Mouse (Mus musculus) thymus, postnatal 4 days (tissue): Measurements from ENCODE around the gene Zfp46.

Source experiments
- DNase-seq: peaks from one replicate; pipeline ENCODE4 v3.0.0; 2021

The Zfp46 gene

GRCm38 (mm10) chr4:136268912-136269311 is 15.6 kb upstream of the Zfp46 start:
- DNase-seq = no peak

DNA sequence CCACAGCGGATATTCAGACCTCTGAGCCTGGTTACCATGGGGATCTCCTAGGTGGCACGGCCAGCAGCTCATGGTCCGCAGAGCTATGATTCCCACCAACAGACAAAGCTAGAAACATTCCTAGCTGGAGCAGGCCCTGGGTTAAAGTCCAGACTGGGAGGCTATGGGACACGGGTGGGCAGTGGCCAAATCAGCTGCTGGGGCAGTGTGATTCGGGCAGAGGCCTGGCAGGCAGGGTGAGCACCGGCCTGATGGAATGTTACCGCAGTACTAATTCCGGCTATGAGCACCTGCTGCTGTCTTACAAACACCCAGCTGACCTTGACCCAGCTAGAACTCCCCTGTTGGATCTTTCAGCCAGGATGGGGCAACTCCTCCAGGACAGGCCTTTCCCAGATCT is 13.8 kb upstream of the Zfp46 start:
- DNase-seq = no peak

- DNase-seq = no peak
Measured at GRCm38 (mm10) chr4:136281097-136281496, 3.4 kb upstream of the Zfp46 start.

DNA sequence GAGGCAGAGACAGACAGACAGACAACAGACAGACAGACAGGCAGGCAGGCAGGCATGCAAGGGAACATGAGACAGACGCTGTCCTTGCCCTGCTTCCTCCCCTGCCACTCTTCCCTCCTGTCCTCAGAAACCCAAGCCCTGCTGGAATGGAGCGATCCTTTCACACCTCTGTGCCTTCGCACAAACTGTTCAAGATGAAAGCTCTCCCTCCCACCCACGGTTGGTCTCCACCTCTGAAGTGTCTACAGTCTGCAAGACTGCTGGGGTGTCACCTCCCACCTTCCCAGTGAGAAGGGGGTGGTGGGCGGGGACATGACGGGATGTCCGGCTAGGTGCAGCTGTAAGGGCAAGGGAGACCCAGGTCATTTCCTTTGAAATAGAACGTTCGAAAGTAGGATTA is 2.9 kb upstream of the Zfp46 start:
- no peak for DNase-seq

GRCm38 (mm10) chr4:136282621-136283480 is 1.6 kb upstream of the Zfp46 start:
- DNase-seq = no peak

DNA sequence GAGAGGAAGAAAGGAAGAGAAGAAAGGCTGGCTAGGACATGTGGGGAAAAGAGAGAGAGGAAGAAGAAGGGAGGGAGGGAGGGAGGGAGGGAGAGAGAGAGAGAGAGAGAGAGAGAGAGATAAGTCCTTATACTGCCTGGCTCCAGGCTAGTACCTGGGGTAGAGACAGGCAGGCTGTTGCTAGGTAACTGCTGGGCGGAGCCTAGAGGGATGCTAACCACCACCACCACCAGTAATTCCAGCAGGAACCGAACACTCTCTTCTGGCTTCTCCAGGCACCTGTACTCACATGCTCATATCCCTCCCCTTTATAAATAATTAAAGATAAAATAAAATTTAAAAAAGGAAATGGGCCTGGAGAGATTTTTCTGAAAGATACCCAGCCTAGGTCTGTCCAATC is 700 bp upstream of the Zfp46 start:
- no peak for DNase-seq

DNA sequence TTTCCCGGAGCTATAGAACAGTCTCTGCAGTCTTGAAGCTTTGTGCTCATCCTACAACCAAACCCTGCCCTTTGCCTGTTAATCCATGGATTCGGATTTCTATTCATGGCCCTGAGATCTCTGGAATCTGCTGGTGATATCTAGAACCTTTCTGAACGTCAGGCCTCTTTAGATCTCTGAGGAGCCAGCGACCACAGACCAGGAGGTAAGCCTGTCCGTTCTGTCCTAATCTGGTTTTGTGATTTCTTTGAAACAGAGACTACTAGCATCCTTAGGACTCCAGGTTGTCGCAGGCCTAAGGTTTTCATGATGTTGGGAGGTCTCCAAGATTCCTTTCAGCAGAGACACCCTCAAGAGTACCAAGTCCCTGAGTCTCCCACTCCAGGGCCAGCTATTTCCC is 408 bp downstream of the Zfp46 start:
- no peak for DNase-seq

DNA sequence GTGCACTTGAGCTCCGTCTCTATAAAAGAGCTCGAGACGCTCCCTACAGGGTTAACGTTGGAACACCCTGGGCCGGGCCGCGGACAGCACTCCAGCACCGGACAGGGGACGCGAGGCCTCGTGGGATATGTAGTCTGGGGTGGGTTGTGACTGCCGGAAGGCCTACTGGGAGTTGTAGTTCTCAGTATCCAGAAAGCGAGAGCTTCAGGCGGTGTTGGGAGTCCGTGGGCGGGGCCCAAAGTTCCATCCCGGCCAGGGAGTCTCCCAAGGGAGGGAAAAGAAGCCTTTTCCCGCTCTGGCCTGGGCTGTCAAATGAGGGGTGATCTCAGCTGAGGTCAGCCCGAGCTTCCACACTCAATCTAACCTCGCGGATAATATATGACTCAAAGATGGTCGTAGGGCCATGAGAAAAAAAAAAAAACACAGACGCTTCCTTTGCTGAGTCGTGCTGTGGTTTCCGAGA is 896 bp downstream of the Zfp46 start:
- peak; percentile 87 for DNase-seq

DNA sequence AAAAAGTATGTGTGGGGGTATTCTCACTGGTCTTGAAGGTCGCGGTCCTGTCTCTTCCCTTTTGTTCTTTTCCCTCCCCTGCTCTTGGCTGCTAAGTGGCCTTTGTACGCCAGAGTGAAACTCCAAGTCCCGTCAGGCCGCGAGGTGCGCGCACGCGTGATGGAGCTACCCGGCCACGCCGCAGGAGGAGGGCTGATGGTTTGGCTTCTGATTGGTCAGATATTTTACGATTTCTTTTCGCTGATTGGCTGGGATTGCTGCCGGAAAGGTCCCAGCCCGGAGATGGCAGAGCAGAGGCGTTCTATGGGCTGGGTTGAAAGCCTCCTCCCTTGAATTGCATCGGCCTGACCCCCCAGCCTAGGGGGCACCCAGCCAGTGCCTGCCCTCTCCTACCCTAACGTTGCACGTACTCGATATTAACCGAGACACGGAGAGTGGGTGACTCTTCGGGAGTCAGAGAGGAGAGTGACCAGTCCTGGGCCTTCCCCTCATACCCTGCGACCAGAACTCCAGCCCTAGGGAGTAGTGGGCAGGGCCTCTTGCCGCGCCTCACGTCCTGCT is 1.4 kb downstream of the Zfp46 start:
- peak; percentile 96 for DNase-seq

DNA sequence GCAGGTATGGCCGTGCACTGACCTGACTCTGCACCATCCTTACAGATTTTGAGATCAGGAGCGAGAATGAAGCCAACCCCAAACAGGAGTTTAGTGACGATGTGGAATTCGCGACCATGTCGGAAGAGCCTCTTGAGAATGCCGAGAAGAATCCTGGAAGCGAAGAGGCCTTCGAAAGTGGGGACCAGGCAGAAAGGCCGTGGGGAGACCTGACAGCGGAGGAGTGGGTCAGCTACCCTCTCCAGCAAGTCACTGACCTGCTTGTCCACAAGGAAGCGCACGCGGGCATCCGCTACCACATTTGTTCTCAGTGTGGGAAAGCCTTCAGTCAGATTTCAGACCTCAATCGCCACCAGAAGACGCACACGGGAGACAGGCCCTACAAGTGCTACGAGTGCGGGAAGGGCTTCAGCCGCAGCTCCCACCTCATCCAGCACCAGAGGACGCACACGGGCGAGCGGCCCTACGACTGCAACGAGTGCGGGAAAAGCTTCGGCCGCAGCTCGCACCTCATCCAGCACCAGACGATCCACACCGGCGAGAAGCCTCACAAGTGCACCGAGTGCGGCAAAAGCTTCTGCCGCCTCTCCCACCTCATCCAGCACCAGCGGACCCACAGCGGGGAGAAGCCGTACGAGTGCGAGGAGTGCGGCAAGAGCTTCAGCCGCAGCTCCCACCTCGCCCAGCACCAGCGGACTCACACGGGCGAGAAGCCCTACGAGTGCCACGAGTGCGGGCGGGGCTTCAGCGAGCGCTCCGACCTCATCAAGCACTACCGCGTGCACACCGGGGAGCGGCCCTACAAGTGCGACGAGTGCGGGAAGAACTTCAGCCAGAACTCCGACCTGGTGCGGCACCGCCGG is 5.7 kb downstream of the Zfp46 start:
- DNase-seq = no peak

GRCm38 (mm10) chr4:136290781-136291595 is 6.5 kb downstream of the Zfp46 start:
- DNase-seq = no peak

- no peak for DNase-seq
Measured at GRCm38 (mm10) chr4:136291692-136292091, 7.2 kb downstream of the Zfp46 start.

GRCm38 (mm10) chr4:136295941-136296340 is 11.5 kb downstream of the Zfp46 start:
- no peak for DNase-seq

DNA sequence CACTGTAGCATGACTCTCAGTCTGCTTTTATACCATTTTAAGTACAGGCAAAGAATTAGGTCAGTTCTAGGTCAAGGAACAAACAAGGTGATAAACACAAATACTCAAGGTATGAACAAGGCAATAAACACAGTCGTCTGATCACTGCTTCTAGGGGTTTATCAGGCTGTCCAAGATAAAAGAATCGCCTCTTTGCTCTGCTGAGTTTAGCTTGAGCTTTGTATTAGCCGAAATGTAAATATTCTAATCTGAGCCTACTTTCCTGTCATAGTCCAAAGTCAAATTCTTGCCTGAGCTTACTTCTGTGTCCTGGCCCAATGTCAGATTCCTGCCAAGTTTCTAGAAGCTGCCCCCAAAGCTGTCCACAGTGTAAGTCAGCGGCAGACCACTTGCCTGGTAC is 18.0 kb downstream of the Zfp46 start:
- DNase-seq = no peak

GRCm38 (mm10) chr4:136304181-136304580 is 19.7 kb downstream of the Zfp46 start:
- DNase-seq = no peak

- no peak for DNase-seq
Measured at GRCm38 (mm10) chr4:136308355-136308754, 23.9 kb downstream of the Zfp46 start.

GRCm38 (mm10) chr4:136309780-136310179 is 25.3 kb downstream of the Zfp46 start:
- peak; percentile 61 for DNase-seq

DNA sequence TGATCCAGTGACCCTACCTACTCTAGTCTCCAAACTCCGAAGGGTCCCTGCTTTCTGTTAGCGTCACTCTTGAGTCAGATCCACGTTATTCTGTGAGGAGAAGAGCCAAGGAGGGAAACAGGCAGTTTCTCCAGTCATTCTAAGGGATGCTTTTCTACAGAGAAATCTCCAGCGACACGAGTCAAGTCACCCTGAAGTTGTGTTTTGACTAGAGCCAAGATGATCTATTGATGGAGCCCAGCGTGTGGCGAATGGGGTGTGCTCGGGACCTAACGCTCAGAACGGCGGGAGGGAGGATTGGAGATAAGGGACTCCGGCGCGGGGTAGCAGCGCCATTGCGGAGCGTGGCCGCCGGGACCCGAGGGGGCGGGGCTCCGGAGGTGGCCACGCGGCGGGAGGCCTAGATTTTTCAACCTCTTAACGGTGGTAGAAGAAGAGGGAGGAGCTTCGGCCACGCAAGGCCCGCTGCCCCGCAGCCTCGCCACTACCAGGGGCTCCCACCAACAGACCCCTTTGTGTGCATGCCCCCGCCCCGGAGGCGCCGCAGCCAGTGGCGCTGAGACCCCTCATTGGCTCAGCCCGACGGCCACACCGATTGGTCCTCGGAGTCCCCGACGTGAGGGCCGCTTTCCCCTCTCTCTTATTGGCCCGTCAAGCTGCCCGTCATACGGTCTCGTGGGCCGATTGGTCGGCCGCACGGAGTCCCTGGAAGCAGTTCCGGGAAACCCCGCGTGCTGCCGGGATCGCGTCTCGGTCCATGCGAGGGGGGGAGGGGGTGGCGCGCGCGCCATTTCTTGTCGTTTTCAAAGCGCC is 26.0 kb downstream of the Zfp46 start, which contains the start of gene Hnrnpr:
TSS of gene Hnrnpr (plus strand) at position 714 of the 813 bp plus-strand sequence.
- peak; percentile 99 for DNase-seq

DNA sequence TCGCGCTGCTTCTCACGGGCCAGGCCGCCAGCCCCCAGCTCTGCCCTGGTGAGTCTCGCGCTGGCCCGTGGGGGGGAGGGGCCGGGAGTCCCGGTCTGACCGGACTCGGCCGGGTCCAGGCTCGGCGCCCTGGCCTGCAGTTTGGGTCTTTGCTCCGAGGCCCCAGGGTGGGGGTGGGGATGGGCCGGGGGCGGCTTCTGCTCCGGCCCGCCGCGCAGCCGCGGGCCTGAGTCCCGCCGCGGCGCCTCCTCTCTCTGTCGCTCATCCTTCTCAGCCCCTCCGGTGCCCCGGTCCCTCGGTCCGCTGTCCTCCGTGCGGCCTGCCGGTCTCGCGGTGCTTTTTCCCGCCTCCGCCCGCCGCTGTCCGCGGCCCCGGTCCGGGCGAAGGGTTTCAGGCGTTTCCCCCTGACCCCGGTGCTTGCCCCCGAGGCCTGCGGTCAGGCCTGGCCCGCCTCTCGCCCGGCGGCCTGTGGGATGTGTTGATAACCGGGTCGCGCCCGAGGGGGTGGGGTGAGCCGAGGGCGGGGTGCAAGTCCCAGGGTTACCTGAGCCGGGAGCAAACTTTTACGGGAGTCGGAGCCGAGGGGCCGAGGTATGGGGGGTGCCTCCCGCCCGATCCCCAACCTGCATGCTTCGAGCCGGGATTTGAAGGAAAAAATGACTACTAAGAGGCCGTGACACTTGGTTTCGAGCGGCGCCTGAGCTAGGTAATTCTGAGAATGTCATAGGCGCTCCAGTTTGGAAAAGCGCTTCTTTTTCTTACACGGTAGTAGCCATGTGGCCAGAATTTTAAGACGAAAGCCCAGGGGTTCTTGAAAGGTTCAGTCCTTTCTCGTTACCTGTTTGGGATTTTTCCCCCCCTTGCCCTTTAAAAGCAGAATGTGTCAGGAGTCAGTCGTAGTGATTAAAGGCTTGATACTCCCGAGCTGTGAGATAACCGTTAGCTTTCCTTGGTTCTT is 26.8 kb downstream of the Zfp46 start:
- DNase-seq = peak; percentile 69

DNA sequence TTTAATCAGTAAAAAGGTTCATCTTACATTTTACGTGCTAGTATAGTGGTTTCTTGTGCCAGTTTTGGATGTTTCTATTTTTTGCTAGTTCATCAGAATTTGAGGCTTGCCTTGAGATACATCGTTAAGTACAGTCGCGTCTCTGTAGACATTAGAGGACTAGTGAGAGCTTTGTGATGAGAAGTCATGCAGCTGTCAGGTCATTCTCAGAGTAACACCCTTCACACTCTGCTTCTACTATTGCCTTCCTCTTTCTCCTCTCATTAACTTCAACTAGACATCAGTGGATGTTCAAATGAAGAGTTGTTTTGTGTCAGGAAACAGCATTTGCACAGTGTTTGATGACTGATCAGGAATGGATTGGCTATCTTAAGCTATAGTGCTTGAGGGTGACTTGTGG is 28.1 kb downstream of the Zfp46 start:
- DNase-seq = no peak
